Mouse (Mus musculus) adrenal gland, postnatal 25 days (tissue): ENCODE data around the gene Cbln1. TPM values are rescaled to one million over a fixed set of nuclear protein-coding genes. Genes with fewer than 3 reads are reported as not detected.
A peak's percentile ranks its signal among the peaks of the same experiment; 100 is the strongest.

Source experiments
- DNase-seq: peaks from one replicate; pipeline ENCODE4 v3.0.0; 2021; ENCODE audit warnings: mixed read lengths
- total RNA-seq: library from RNA; stranded (reverse); gene quantifications from 2 replicates; pipeline ENCODE4 v1.2.3, GENCODE M21; 2021

Gene Cbln1
- total RNA-seq, 1 experiment from 2014 or later: 1.3 TPM

- DNase-seq: no peak
Measured at GRCm38 (mm10) chr8:87469931-87470833, 2.2 kb downstream of the Cbln1 start.

- no peak for DNase-seq
Measured at GRCm38 (mm10) chr8:87468958-87469815, 3.2 kb downstream of the Cbln1 start.

- DNase-seq: no peak
Measured at GRCm38 (mm10) chr8:87468416-87468957, 3.9 kb downstream of the Cbln1 start.

- DNase-seq: no peak
Measured at GRCm38 (mm10) chr8:87467906-87468305, 4.5 kb downstream of the Cbln1 start.

- no peak for DNase-seq
Measured at GRCm38 (mm10) chr8:87466936-87467602, 5.3 kb downstream of the Cbln1 start.

GRCm38 (mm10) chr8:87466335-87466734 lies 6.1 kb downstream of the Cbln1 start:
- no peak for DNase-seq

GRCm38 (mm10) chr8:87464446-87464845 lies 8.0 kb downstream of the Cbln1 start:
- DNase-seq: no peak

- DNase-seq: no peak
Measured at GRCm38 (mm10) chr8:87461801-87462200, 10.6 kb downstream of the Cbln1 start.

- no peak for DNase-seq
Measured at GRCm38 (mm10) chr8:87456949-87457348, 15.5 kb downstream of the Cbln1 start.

- no peak for DNase-seq
Measured at GRCm38 (mm10) chr8:87452815-87453214, 19.6 kb downstream of the Cbln1 start.

GRCm38 (mm10) chr8:87451737-87452136 lies 20.7 kb downstream of the Cbln1 start:
- DNase-seq: no peak

- no peak for DNase-seq
Measured at GRCm38 (mm10) chr8:87434592-87434991, 37.8 kb downstream of the Cbln1 start.

- no peak for DNase-seq
Measured at GRCm38 (mm10) chr8:87427188-87427587, 45.2 kb downstream of the Cbln1 start.

GRCm38 (mm10) chr8:87424706-87425105 lies 47.7 kb downstream of the Cbln1 start:
- peak; percentile 4 for DNase-seq

- no peak for DNase-seq
Measured at GRCm38 (mm10) chr8:87421697-87422096, 50.7 kb downstream of the Cbln1 start.

Other genes starting within 250 kb of the Cbln1 start
- not detected in 2 replicates for gene 4933402J07Rik, start 91.2 kb upstream of the Cbln1 start, total RNA-seq